Mouse (Mus musculus) kidney, embryonic 14.5 days (tissue): Measurements from ENCODE around the gene Nemp2. TPM values are rescaled to one million over a fixed set of nuclear protein-coding genes. Genes with fewer than 3 reads are reported as not detected.
"Not testable (repeated sequence)": the region's sequence is repeated elsewhere in the genome, so short reads cannot be mapped to it uniquely, and the experiment has no call there.

Experiments
- ATAC-seq: fragments of 200-750 bp; cut with Nextera tagmentation; 2 replicates; pipeline ENCODE4 v1.8.0; 2017; ENCODE audit warnings: moderate number of reproducible peaks, mild to moderate bottlenecking, moderate TSS enrichment, moderate library complexity; ENCODE audit not compliant: low FRiP score, low TSS enrichment
- H3K27ac ChIP-seq: fragments of 300-500 bp; sonication (generic); 2 replicates; pipeline ENCODE4 v1.5.1; 2014; ENCODE audit warnings: low read depth, mild to moderate bottlenecking, low read length, moderate library complexity, mixed read lengths
- H3K27me3 ChIP-seq: fragments of 300-500 bp; sonication (generic); 2 replicates; pipeline ENCODE4 v1.6.1; 2014; ENCODE audit warnings: mild to moderate bottlenecking, low read length; ENCODE audit not compliant: control insufficient read depth, insufficient read depth
- H3K36me3 ChIP-seq: fragments of 300-500 bp; sonication (generic); 2 replicates; pipeline ENCODE4 v1.6.1; 2014; ENCODE audit warnings: low read length, mixed read lengths; ENCODE audit not compliant: control insufficient read depth, insufficient read depth
- H3K4me1 ChIP-seq: fragments of 300-500 bp; sonication (generic); 2 replicates; pipeline ENCODE4 v1.6.1; 2014; ENCODE audit warnings: low read length, mixed read lengths; ENCODE audit not compliant: control insufficient read depth, insufficient read depth
- H3K4me2 ChIP-seq: fragments of 300-500 bp; sonication (generic); replicated peaks from 2 replicates; pipeline ENCODE4 v1.6.1; 2014; ENCODE audit warnings: low read depth, mild to moderate bottlenecking, low read length
- H3K4me3 ChIP-seq: fragments of 300-500 bp; sonication (generic); 2 replicates; pipeline ENCODE4 v1.5.1; 2014; ENCODE audit warnings: mild to moderate bottlenecking, low read length
- H3K9ac ChIP-seq: fragments of 300-500 bp; sonication (generic); 2 replicates; pipeline ENCODE4 v1.6.1; 2014; ENCODE audit warnings: low read depth, mild to moderate bottlenecking, low read length, moderate library complexity
- H3K9me3 ChIP-seq: fragments of 300-500 bp; sonication (generic); 2 replicates; pipeline ENCODE4 v1.6.1; 2016; ENCODE audit warnings: low read length; ENCODE audit not compliant: control insufficient read depth
- WGBS: fragments of 180-500 bp; shearing (Covaris S2); extraction: QIAGEN DNeasy Blood & Tissue Kit; methylation state at CpG from one replicate; pipeline ENCODE4 v1.1.7; 2014; 5-methylcytosine and 5-hydroxymethylcytosine counted together
- polyA plus RNA-seq: library from polyadenylated mRNA; unstranded; fragments of >200 nt; fragmentation: Nextera tagmentation; extraction: Ambion mirVana; gene quantifications from 2 replicates; pipeline ENCODE4 v1.2.1, GENCODE M21; 2014

The Nemp2 gene
- polyA plus RNA-seq, 1 experiment from 2014 or later = 14.5 TPM

DNA sequence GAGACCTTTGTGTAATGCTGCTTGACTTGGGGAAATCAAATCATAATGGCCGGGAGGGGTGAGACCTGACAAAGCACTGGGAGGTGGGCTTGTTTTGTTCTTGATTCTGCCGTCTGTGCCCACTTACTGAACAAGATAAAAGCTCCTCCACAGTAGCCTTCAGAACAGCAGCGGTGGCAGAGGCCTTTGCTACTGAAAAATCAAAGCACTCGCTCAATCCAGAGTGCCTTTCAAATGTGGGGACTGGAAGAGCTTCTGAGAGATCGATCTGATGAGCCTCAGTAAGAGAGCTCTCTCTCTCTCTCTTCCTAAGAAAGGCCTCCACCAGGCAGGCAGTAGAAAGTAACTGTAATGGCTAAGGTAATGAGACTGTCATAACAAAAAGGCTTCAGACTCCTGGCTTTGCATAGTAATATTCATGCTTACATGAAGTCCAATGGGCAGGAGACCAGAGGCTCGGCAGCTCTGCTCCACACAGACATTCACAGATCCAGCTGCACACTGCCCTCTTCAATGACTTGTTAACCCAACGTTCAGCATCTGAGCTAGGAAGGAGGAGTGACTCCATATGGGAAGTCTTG is 38.3 kb downstream of the Nemp2 start:
- Histone ChIP-seq H3K9me3 (peaks cover 3% of the 10 kb centered on the region; the same call in 1 of the 2 replicates), H3K9ac (no peak overlapping the region), H3K36me3 (no peaks in the 10 kb centered on the region), H3K27ac (no peak overlapping the region), H3K4me1 (no peaks in the 10 kb centered on the region), H3K4me3 (no peak overlapping the region), H3K4me2 (no peak overlapping the region), H3K27me3 (no peaks in the 10 kb centered on the region)
- WGBS = 54% methylated on average over 7 of the region's 7 CpGs
- ATAC-seq = no peak

DNA sequence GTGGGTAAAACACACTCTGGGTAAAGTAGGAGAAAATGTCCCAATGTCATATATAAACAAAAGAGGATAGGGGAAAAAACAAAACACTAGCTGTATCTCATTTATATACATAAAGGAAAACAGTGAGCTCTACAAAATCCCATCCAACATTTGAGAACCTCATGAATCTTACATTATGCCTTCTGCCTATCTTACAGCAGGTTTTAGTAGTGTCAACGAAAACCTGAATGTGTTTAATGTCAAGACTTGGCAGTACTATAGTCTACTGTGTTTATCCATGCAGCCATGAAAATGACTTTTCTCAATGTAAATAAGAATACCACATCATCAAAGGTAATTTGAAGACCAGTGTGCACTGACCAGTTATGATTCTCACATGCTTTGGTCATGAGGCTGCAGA is 39.4 kb downstream of the Nemp2 start:
- 81% methylated on average over 1 of the region's 1 CpGs for WGBS
- Histone ChIP-seq H3K9ac (no peak overlapping the region), H3K9me3 (peaks cover 3% of the 10 kb centered on the region; the same call in 1 of the 2 replicates), H3K27me3 (no peaks in the 10 kb centered on the region), H3K36me3 (no peaks in the 10 kb centered on the region), H3K4me3 (no peak overlapping the region), H3K4me2 (no peak overlapping the region), H3K27ac (no peak overlapping the region), H3K4me1 (no peaks in the 10 kb centered on the region)
- ATAC-seq = no peak

DNA sequence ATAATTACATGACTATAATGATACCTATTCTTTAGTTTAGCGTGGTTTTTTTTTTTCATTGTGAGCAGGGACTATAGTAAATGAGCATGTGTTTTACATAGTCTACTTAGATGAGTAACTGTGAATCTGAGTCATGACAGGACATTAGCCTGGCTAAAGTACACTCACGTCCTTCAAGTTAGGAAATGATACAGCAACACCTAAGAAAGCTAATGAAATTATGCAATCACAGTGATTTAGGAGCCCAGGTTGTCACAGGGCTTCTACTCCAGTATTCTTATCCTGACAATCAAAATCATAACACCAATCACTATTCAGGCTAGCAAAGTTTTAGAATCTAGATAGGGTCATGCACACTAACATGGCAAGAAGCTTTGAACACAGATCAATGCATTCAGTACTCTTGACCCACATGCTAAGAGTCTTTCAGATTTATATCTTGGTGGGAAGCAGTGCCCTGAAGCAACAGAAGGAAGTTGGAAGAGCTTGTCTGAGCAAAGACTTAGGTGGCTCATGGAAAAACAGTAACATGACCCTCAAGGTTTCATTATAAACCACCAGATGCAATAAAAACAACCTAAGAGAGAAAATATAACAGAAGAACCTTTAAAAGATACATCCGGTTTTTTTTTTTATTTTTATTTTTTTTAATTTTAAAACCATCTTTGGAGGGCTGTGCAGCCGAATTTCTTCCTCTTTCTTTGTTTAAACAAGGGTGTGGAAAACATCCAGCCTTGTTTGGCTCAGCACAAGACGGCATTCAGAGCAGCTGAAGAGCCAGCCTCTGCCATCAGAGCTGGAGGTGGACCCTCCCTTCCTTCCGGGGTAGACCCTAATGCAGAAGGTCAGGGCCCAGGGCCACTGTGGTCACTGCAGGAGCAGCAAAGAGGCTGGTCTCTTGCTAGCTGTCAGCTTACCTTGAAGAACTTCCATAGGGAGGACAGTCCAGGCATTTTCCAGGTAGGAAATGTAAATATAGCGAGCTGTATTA is 45.4 kb downstream of the Nemp2 start:
- Histone ChIP-seq H3K9me3 (peaks cover 3% of the 10 kb centered on the region; the same call in 1 of the 2 replicates), H3K9ac (no peak overlapping the region), H3K4me2 (no peak overlapping the region), H3K4me3 (no peak overlapping the region), H3K36me3 (no peaks in the 10 kb centered on the region), H3K4me1 (peaks cover 6% of the 10 kb centered on the region; the same call in 1 of the 2 replicates), H3K27me3 (no peaks in the 10 kb centered on the region), H3K27ac (no peak overlapping the region)
- peak; percentile 35; the same call in 1 of the 2 replicates for ATAC-seq
- WGBS = 48% methylated on average over 7 of the region's 7 CpGs

DNA sequence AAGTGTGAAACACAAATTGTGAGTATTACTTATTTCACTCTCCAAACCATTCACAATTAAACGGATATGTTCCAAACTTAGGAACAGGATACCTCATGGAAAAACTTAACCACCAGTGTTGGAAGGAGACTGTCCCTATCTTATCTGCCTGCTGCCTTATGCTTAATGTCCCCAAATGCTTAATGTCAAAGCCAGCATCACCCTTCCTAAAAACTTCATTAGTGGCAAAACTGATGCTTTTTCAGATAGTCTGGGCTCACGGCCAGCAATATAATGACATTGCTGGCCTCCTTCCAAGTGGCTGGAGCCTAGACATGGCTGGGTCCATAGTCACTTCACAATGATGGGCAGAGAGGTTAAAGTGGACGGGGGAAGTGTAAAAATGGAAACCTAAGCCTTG is 46.1 kb downstream of the Nemp2 start:
- ATAC-seq = peak; percentile 52; the same call in 1 of the 2 replicates
- Histone ChIP-seq H3K4me2 (no peak overlapping the region), H3K36me3 (no peaks in the 10 kb centered on the region), H3K27ac (no peak overlapping the region), H3K9ac (no peak overlapping the region), H3K27me3 (no peaks in the 10 kb centered on the region), H3K4me3 (no peak overlapping the region), H3K9me3 (peaks cover 2% of the 10 kb centered on the region; the same call in 1 of the 2 replicates), H3K4me1 (peaks cover 6% of the 10 kb centered on the region; the same call in 1 of the 2 replicates)
- 39% methylated on average over 3 of the region's 3 CpGs for WGBS

DNA sequence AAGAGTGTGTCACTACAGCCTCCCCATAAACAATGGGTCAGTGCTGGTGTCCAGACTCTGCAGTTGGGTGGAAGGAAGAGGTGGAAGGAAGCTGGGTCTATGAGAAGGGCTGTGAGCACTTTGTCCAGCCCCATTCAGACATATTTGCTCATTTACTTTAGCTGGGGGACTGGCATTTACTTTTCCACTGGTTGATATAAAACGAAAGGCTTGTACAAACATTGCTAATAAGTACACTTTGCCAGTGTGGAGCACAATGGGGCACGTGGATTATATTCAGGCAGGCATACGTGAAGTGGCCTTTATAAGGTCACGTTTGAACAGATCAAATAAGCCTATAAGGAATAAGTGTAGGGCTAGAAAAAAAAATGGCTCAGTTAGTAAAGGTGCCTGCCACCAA is 53.0 kb downstream of the Nemp2 start:
- 88% methylated on average over 4 of the region's 4 CpGs for WGBS
- no peaks in the 10 kb centered on the region for H3K4me1 ChIP-seq
- no peak overlapping the region for H3K4me3 ChIP-seq
- no peak overlapping the region for H3K27ac ChIP-seq
- no peak for ATAC-seq
- no peaks in the 10 kb centered on the region for H3K36me3 ChIP-seq
- no peak overlapping the region for H3K9ac ChIP-seq
- H3K4me2 ChIP-seq = no peak overlapping the region
- no peaks in the 10 kb centered on the region for H3K27me3 ChIP-seq
- H3K9me3 ChIP-seq = no peaks in the 10 kb centered on the region

DNA sequence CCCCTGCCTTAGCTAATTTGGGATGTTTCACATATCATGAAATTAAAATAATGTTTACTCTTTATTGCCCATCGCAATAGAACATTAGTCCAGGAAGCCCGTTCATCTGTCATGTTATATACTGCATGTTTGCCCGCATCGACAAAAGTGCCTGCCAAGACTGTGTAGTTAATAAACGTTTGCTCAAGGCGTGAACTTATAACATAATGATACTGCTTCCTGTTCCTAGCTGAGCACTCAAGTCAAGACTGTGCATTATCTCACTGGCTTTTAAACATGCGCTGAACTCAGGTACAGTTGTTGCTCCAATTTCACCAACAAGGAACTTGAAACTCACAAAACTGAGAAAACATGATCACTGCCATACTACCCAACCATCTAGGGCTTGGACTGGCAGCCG is 57.1 kb downstream of the Nemp2 start:
- no peak overlapping the region for H3K9ac ChIP-seq

DNA sequence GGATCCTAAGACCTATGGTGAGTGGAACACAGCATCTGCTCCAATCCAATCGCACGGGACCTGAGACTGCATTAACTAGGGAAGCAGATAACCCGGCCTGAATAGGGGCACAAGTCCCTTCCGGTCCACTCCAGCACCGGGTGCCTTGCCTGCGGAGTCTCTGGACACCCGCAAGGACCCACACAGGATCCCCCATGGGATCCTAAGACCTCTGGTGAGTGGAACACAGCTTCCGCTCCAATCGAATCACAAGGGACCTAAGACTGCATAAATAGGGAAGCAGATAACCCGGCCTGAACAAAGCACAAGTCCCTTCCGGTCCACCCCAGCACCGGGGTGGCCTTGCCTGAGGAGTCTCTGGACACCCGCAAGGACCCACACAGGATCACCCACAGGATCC is 64.0 kb downstream of the Nemp2 start:
- H3K4me2 ChIP-seq, H3K9ac ChIP-seq, H3K36me3 ChIP-seq, H3K4me1 ChIP-seq, H3K27me3 ChIP-seq, H3K4me3 ChIP-seq, H3K9me3 ChIP-seq, ATAC-seq, H3K27ac ChIP-seq: not testable (repeated sequence)
- WGBS = 91% methylated on average over 13 of the region's 13 CpGs

More for the DNA sequence above, 57.1 kb downstream of the Nemp2 start:
- no peak overlapping the region for H3K4me3 ChIP-seq
- no peaks in the 10 kb centered on the region for H3K4me1 ChIP-seq
- no peak overlapping the region for H3K4me2 ChIP-seq
- WGBS = 86% methylated on average over 8 of the region's 8 CpGs
- H3K9me3 ChIP-seq = no peaks in the 10 kb centered on the region
- ATAC-seq = no peak
- no peaks in the 10 kb centered on the region for H3K36me3 ChIP-seq
- no peaks in the 10 kb centered on the region for H3K27me3 ChIP-seq
- no peak overlapping the region for H3K27ac ChIP-seq
